Mouse (Mus musculus): ENCODE results near the gene Ppp1r12b.
A peak's percentile ranks its signal among the peaks of the same experiment; 100 is the strongest.

Ppp1r12b gene

DNA sequence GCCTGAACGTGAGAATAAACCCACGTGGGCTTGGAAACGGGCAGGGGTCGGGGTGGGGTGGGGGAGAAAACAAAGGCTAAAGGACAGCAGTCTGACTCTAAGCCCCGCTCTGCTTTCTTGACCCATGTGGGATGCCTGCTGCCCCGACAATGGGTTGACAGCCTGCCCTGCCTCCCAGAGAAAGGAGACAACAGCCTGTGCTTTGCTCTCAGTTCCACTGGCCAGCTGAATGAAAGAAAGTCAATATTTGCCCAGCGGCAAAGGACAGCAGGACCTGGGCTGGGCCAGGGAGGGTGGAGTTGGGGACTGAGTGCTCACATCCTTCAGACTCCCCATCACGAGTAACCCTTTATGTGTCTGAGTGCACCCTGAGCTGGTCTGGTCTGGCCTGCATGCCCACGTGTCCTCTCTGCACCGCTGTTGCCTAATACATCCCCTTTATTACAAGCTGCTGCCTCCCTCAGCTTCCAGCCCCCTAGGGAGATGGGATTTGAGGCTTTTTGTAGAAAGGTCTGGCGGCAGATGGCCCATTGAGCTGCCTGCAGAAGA lies 242.2 kb downstream of the Ppp1r12b start:
- no peak for DNase-seq

DNA sequence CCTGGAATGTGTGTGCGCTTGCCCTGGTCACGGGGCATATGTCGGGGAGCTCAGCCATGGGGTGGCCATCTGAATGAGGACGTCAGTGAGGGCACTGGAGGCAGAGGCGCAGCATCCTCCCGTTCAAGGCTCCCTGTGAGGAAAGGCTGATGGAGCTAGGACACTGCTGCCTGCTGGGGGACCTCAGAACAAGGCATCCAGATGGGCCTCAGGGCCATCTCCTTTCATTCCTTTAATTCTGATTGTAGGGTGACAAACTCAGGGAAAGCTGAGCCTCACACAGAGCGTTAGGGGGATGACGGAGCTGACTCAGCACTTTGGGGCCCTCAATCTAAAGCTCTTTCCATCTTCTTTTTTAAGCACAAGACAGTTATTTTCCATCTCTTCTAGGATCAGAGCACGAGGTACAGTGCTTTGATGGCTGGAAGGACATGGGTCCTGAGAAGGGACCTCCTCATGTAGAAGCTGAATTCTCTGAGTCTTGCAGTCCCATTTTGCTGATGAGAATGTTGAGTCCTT lies 242.9 kb downstream of the Ppp1r12b start:
- DNase-seq: no peak

DNA sequence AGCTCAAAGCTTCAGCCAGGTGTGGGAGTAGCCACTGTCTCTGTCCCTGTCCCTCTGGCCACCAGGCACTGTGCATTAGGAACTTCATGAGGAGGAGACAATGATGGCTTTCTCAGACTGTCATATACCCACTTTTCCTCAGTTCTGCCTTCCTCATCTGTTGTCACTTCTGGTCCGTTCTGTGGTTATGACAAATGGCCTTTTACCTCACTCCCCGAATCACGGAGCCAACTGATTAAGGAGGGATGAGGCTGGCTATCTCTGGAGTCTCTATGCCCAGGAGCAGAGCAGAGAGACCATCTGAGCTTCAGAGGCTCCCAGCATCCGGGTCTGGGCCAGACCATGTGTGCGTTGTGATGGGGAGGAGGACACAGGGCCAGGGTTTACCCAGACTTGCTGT lies 244.1 kb downstream of the Ppp1r12b start:
- no peak for DNase-seq

DNA sequence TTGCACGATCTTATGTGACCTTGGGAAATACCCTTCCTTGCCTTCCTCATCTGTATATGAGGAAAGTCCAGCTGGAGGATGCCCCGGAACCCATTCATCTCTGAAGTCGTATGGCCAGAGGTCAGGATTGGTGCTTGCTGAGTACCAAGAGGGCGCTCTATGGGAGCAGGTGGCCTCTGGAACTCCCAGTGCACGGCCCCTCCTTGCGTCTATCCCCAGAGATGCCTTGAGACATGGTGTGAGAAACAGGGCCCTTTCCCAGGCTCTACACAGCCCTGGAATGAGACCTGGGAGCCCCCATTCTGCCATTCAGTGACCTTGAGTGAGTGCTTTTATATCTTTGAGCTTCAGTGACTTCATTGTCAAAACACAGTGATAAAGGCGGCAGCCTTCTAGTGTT lies 244.7 kb downstream of the Ppp1r12b start:
- no peak for DNase-seq

DNA sequence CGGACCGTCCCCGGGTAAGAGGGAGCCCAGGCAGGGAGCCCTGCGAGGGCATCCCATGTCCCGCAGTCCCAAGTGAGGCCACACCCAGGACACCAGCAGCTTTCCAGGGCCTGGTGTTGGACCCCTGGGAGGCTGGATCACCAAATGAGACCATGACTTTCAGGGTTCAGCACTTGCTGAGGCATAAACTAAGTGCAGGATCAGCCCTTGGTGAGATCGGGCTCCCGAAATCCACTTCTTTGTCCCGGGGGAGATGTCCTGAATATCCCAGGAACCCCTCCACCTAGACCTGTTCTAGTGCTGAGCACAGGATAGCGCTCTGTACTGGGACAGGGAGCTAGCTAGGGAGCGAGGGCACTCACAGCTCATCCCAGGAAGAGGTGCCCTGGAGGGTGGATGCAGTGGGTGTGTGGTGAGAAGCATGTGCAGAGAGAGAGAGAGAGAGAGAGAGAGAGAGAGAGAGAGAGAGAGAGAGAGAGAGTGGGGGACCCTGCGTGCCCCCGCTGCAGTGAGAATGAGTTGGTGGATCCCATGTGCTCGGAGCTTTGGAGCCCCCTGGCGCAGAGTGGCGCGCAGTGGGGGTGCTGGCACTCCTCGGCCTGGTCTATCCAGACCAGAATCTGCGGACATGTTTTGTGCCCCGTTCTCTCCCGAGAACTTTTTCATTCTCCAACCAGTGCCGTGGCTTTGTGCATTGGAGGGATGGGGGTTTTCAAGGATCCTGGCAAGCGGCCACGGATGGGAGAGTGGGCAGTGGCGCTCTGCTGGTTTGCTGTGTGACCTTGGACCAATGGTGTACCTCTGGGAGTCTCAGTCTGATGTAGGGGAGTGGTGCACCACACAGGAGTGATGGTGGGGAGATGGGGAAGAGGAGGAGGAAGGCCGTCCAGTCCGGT lies 246.1 kb downstream of the Ppp1r12b start:
- DNase-seq: no peak

DNA sequence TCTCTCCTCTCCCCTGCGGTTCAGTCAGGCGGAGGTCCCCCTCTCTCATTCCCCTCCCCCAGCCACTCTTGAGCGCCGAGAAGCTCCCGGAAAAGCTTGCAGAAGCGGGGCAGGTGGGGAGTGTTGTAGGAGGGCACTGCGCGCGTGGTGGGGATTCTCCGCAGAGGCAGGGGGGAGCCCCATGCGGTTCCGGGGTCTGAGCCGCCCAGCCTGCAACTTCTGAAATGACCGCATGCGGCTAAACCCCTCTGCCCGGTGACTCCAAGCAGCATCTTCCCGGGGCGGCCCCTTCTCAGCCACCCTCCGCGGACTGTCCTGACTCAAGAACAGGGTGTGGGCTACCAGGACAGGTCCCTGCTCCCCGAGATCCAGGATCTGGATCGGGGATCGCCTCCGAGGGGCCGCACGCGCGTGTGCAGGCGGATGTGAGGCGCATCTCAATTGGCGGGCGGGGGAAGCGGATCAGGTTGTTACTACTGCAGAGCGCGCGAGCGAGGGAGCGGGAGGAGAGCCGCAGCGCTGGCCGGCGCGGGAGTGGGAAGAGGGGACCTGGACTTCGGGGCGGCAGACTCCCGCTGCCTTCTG lies 246.8 kb downstream of the Ppp1r12b start:
- peak; percentile 52 to 71 for DNase-seq

DNA sequence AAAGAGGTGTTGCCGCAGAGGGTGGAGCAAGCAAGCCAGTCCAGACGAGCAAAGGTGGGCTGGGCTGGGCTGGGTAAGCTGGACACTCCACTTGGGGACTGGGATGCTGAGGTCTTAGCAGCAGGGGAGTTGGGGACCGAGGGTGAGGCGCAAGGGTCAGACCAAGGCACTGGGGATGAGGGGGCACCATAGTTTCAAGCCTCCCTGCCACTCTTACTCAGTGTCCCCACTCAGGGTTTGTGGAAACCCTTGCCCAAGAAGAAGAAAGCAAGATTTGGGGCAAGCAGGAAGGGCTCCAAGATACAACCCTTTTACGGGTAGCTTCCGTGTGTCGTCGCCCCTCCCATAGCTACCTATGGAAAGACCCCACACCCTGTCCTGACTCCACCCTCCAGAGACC lies 247.5 kb downstream of the Ppp1r12b start:
- DNase-seq: no peak

DNA sequence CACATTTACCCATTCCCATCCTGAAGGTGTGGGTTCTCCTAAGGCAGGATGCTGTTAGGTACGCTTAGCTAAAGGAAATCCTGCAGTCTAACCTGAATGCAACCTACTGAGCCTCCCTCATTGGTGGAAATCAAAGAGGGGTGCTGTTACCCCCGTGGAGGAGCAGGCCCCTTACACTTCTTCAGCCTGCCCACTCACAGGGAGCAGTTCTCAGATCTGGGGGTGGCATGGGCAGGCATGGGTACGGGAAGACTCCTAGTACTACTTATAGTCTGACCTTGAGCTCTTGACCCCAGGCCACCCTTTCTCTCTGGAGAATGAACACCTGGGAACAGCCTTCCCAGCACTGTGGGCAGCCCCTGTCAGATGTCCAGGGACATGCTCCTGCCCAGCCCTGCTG lies 248.2 kb downstream of the Ppp1r12b start:
- DNase-seq: no peak

DNA sequence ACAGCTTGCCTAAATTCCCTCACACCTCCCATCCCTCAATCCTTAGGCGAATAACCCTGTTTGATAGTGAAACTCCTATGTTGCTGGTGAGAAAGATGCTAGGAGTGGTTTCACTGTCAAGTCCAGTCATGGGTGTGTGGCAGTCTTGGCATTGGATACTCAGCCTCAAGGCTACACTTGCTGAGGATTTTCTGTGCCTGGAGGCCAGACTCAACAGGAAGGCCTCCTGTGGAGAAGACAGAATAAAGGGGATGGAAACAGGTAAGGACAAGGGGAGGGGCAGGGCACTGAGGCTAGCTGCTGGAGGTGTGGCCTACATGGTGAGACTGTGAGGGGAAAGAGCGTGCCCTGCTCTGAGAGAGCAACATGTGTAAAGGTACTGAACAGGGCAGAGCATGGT lies 249.2 kb downstream of the Ppp1r12b start:
- no peak for DNase-seq

Measured in thymus, adult 18-20 months (tissue).